Mouse (Mus musculus) embryonic facial prominence, embryonic 14.5 days (tissue): ENCODE measurements at regions not wholly inside any gene's neighbourhood (a gene's known extent, or its start where the extent isn't known, plus 50 kb on each side); places are given as distances from the start of the nearest gene placed in this dataset.
A peak's percentile ranks its signal among the peaks of the same experiment; 100 is the strongest.

Experiments
- ATAC-seq: fragments of 200-750 bp; cut with Nextera tagmentation; 2 replicates; pipeline ENCODE4 v1.8.0; 2017; ENCODE audit warnings: low read depth, moderate number of reproducible peaks, moderate TSS enrichment
- DNase-seq: peaks from one replicate; pipeline ENCODE4 v3.0.0-alpha.2; 2015; ENCODE audit warnings: low spot score
- H3K27ac ChIP-seq: fragments of 300-500 bp; sonication (generic); replicated peaks from 2 replicates; pipeline ENCODE4 v1.5.1; 2014; ENCODE audit warnings: low read depth, mild to moderate bottlenecking, low read length, moderate library complexity
- H3K27me3 ChIP-seq: fragments of 300-500 bp; sonication (generic); replicated peaks from 2 replicates; pipeline ENCODE4 v1.6.1; 2014; ENCODE audit warnings: low read length; ENCODE audit not compliant: control insufficient read depth, insufficient read depth
- H3K36me3 ChIP-seq: fragments of 300-500 bp; sonication (generic); 2 replicates; pipeline ENCODE4 v1.6.1; 2014; ENCODE audit warnings: low read length, mixed read lengths; ENCODE audit not compliant: control insufficient read depth, insufficient read depth
- H3K4me1 ChIP-seq: fragments of 300-500 bp; sonication (generic); 2 replicates; pipeline ENCODE4 v1.6.1; 2014; ENCODE audit warnings: antibody characterized with exemption, low read length; ENCODE audit not compliant: control insufficient read depth, insufficient read depth
- H3K4me2 ChIP-seq: fragments of 300-500 bp; sonication (generic); 2 replicates; pipeline ENCODE4 v1.6.1; 2014; ENCODE audit warnings: low read depth, mild to moderate bottlenecking, low read length, moderate library complexity, mixed read lengths
- H3K4me3 ChIP-seq: fragments of 300-500 bp; sonication (generic); 2 replicates; pipeline ENCODE4 v1.5.1; 2014; ENCODE audit warnings: low read depth, mild to moderate bottlenecking, low read length
- H3K9ac ChIP-seq: fragments of 300-500 bp; sonication (generic); 2 replicates; pipeline ENCODE4 v1.6.1; 2014; ENCODE audit warnings: low read depth, mild to moderate bottlenecking, low read length, moderate library complexity, mixed read lengths
- H3K9me3 ChIP-seq: fragments of 300-500 bp; sonication (generic); 2 replicates; pipeline ENCODE4 v1.6.1; 2016; ENCODE audit warnings: low read length; ENCODE audit not compliant: control insufficient read depth
- WGBS: fragments of 180-500 bp; shearing (Covaris S2); extraction: QIAGEN DNeasy Blood & Tissue Kit; methylation state at CpG from one replicate; pipeline ENCODE4 v1.1.7; 2014; 5-methylcytosine and 5-hydroxymethylcytosine counted together

- H3K9ac ChIP-seq, result peak overlapping the region; percentile 54
- WGBS, result 16% methylated on average over 18 of the region's 18 CpGs
Observed at GRCm38 (mm10) chr5:111631572-111632161, 102.1 kb upstream of the Gm26897 start.

GRCm38 (mm10) chr5:111635092-111635491 lies 98.6 kb upstream of the Gm26897 start:
- DNase-seq, result no peak
- no peak for ATAC-seq
- no peaks in the 10 kb centered on the region for H3K36me3 ChIP-seq
- WGBS, result 73% methylated on average over 5 of the region's 5 CpGs
- no peak overlapping the region for H3K4me2 ChIP-seq
- no peaks in the 10 kb centered on the region for H3K27me3 ChIP-seq
- no peak overlapping the region for H3K27ac ChIP-seq
- H3K9me3 ChIP-seq, result peaks cover 11% of the 10 kb centered on the region; the same call in 1 of the 2 replicates
- H3K4me1 ChIP-seq, result peaks cover 24% of the 10 kb centered on the region
- H3K9ac ChIP-seq, result no peak overlapping the region
- H3K4me3 ChIP-seq, result no peak overlapping the region

More at GRCm38 (mm10) chr5:111631572-111632161, 102.1 kb upstream of the Gm26897 start:
- peaks cover 11% of the 10 kb centered on the region; the same call in 1 of the 2 replicates for H3K9me3 ChIP-seq
- no peaks in the 10 kb centered on the region for H3K27me3 ChIP-seq
- peak overlapping the region; percentile 25 for H3K4me2 ChIP-seq
- H3K4me3 ChIP-seq, result no peak overlapping the region
- H3K4me1 ChIP-seq, result peaks cover 13% of the 10 kb centered on the region
- no peaks in the 10 kb centered on the region for H3K36me3 ChIP-seq
- ATAC-seq (peak; percentile 74), DNase-seq (peak; percentile 86)
- H3K27ac ChIP-seq, result peak overlapping the region; percentile 85

- H3K4me2 ChIP-seq, result no peak overlapping the region
- no peaks in the 10 kb centered on the region for H3K27me3 ChIP-seq
- no peak overlapping the region for H3K4me3 ChIP-seq
- H3K9ac ChIP-seq, result no peak overlapping the region
- no peak for DNase-seq
- no peaks in the 10 kb centered on the region for H3K36me3 ChIP-seq
- H3K9me3 ChIP-seq, result peaks cover 11% of the 10 kb centered on the region; the same call in 1 of the 2 replicates
- 26% methylated on average over 4 of the region's 4 CpGs for WGBS
- peaks cover 16% of the 10 kb centered on the region for H3K4me1 ChIP-seq
- no peak for ATAC-seq
- H3K27ac ChIP-seq, result no peak overlapping the region
Observed at GRCm38 (mm10) chr5:111636969-111637368, 96.8 kb upstream of the Gm26897 start.

GRCm38 (mm10) chr5:111638306-111638705 lies 95.4 kb upstream of the Gm26897 start:
- no peaks in the 10 kb centered on the region for H3K27me3 ChIP-seq
- WGBS, result 65% methylated on average over 7 of the region's 7 CpGs
- no peak overlapping the region for H3K27ac ChIP-seq
- no peak for ATAC-seq
- no peaks in the 10 kb centered on the region for H3K36me3 ChIP-seq
- peaks cover 13% of the 10 kb centered on the region for H3K4me1 ChIP-seq
- peaks cover 5% of the 10 kb centered on the region; the same call in 1 of the 2 replicates for H3K9me3 ChIP-seq
- H3K9ac ChIP-seq, result no peak overlapping the region
- DNase-seq, result no peak
- no peak overlapping the region for H3K4me3 ChIP-seq
- H3K4me2 ChIP-seq, result no peak overlapping the region

DNA sequence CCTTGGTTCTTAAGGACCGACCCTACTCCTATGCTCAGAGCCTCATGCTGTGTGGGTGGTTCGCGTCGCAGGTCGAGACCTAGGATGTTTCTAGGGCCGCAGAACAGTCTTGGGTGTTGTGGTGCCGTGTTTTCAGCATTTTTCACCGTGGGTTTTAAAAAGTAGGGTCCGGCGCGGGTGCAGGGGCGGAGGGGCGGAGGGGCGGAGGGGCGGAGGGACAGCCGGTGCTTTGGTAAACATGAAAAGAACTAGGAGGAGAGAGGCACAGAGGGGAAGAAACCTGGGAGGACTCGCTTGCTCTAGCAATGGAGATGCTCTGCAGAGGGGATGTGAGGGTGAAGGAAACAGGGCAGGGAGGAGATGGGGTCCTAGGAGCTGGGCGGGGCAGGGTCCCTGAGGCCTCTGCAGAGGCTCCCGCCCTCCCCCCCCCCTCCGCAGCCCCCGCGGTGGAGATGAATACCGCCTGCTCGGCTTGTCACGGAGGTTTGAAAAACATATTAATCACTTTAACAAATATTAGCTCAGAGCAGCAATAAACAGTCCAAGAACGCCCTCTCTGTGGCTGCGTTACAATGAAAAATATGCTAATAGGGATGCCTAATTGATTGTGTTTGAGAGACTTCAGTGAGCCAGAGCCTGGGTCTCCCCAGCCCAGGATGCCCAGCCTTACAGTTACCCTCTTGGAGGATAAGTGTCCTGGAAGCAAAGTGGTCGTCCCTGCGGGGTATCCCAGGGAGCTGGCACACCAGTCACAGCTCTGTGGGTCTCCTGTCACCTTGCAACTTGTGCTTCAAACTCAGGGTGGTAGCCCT lies 94.0 kb upstream of the Gm26897 start:
- Histone ChIP-seq H3K36me3 (no peaks in the 10 kb centered on the region), H3K4me3 (peak overlapping the region; percentile 13), H3K4me1 (peaks cover 13% of the 10 kb centered on the region), H3K4me2 (peak overlapping the region; percentile 44), H3K27ac (no peak overlapping the region), H3K9me3 (no peaks in the 10 kb centered on the region), H3K9ac (peak overlapping the region; percentile 14; the same call in 1 of the 2 replicates), H3K27me3 (no peaks in the 10 kb centered on the region)
- WGBS, result 9% methylated on average over 26 of the region's 29 CpGs
- no peak for DNase-seq
- ATAC-seq, result no peak

- 30% methylated on average over 7 of the region's 7 CpGs for WGBS
Observed at GRCm38 (mm10) chr5:111640976-111641375, 92.7 kb upstream of the Gm26897 start.

DNA sequence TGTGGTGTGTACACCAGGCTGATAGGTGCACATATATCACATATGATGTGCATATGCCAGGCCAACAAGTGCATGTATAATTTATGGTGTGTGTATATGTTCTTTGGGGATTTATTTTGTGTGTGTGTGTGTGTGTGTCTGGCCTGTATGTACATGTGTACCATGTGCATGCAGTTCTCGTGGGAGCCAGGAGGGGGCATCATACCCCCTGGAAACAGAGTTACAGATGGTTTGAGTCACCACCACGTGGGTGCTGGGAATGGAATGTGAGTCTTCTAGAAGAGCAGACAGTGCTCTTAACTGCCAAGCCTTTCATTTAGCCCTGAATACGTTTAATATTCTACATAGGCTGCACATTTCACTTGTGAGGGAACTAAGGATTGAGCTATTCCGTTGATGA lies 92.0 kb upstream of the Gm26897 start:
- no peak overlapping the region for H3K9ac ChIP-seq
- DNase-seq, result no peak
- ATAC-seq, result no peak
- no peak overlapping the region for H3K4me2 ChIP-seq
- no peaks in the 10 kb centered on the region for H3K27me3 ChIP-seq
- H3K9me3 ChIP-seq, result no peaks in the 10 kb centered on the region
- peaks cover 13% of the 10 kb centered on the region for H3K4me1 ChIP-seq
- 78% methylated on average over 4 of the region's 4 CpGs for WGBS
- no peak overlapping the region for H3K4me3 ChIP-seq
- H3K36me3 ChIP-seq, result no peaks in the 10 kb centered on the region
- H3K27ac ChIP-seq, result no peak overlapping the region

More at GRCm38 (mm10) chr5:111640976-111641375, 92.7 kb upstream of the Gm26897 start:
- Histone ChIP-seq H3K4me2 (no peak overlapping the region), H3K9ac (no peak overlapping the region), H3K27me3 (no peaks in the 10 kb centered on the region), H3K9me3 (no peaks in the 10 kb centered on the region), H3K27ac (no peak overlapping the region), H3K4me3 (no peak overlapping the region), H3K4me1 (peaks cover 13% of the 10 kb centered on the region), H3K36me3 (no peaks in the 10 kb centered on the region)
- DNase-seq (no peak), ATAC-seq (no peak)

GRCm38 (mm10) chr5:111644142-111644541 lies 89.6 kb upstream of the Gm26897 start:
- WGBS, result 88% methylated on average over 2 of the region's 2 CpGs
- peak; percentile 27 for ATAC-seq

More at GRCm38 (mm10) chr5:111644142-111644541, 89.6 kb upstream of the Gm26897 start:
- Histone ChIP-seq H3K36me3 (no peaks in the 10 kb centered on the region), H3K4me1 (peaks cover 25% of the 10 kb centered on the region), H3K9me3 (no peaks in the 10 kb centered on the region), H3K4me3 (no peak overlapping the region), H3K27me3 (no peaks in the 10 kb centered on the region), H3K9ac (no peak overlapping the region), H3K27ac (no peak overlapping the region), H3K4me2 (no peak overlapping the region)
- DNase-seq, result no peak
